In the genomic region with DNA sequence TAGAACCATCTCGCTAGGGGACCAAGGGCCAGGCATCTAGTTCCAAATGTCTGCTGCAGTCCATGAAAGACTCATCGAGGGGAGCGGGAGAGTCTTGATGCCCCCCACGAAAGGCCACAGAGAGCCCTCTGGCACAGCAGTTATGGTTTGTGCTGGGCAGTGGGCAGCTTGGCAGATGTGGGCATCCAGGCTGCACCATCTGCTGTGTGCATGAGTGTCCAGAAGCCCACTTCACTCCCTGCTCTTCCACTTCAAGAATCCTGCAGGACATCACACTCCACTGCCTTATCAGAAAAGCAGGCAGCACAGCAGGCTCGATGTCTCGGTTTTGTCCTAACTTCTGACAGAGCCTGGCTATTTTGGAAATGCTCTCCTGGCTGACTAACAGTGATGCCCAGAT, we compare ENCODE assay signal across 21 mouse cellular contexts. TPM values are rescaled to one million over a fixed set of nuclear protein-coding genes. Genes with fewer than 3 reads are reported as not detected.
DNase-seq lines count a peak whose midpoint lies in the region; ATAC-seq lines count a peak whose summit lies in the region.
"Had no signal": no experiment of that assay in that cellular context is flagged by ENCODE, and none has a peak within 500 bp of the region (broad histone marks: within the 10 kb centered on the region; RNA-seq: fewer than 3 reads in every experiment).

No protein-coding gene starts in this region.

- no peak for ATAC-seq in forebrain, embryonic 11.5 days (replicated peaks; ENCODE audit: low FRiP score)
- no peak for ATAC-seq in forebrain, embryonic 12.5 days (ENCODE audit: low FRiP score)
- ATAC-seq in midbrain, embryonic 11.5 days (ENCODE audit: low FRiP score), result no peak
- ATAC-seq: activated CD4-positive, CD25-positive, alpha-beta regulatory T cell, adult 4 months; CD4-positive, CD25-positive, alpha-beta regulatory T cell, adult 4 months; Patski had no signal

- H3K36me3 ChIP-seq in forebrain, embryonic 11.5 days (ENCODE audit: control insufficient read depth, insufficient read depth, low read length), result no peaks in the 10 kb centered on the region
- H3K36me3 ChIP-seq in forebrain, embryonic 12.5 days (replicated peaks), result no peaks in the 10 kb centered on the region
- no peaks in the 10 kb centered on the region for H3K36me3 ChIP-seq in midbrain, embryonic 10.5 days
- no peaks in the 10 kb centered on the region for H3K36me3 ChIP-seq in midbrain, embryonic 11.5 days (ENCODE audit: control insufficient read depth, insufficient read depth, low read length)
- H3K36me3 ChIP-seq: G1E had no signal

- no peaks in the 10 kb centered on the region for H3K27me3 ChIP-seq in forebrain, embryonic 11.5 days (ENCODE audit: control insufficient read depth, insufficient read depth, low read length)
- no peaks in the 10 kb centered on the region for H3K27me3 ChIP-seq in forebrain, embryonic 12.5 days
- H3K27me3 ChIP-seq in midbrain, embryonic 10.5 days (ENCODE audit: low read depth, poor library complexity, severe bottlenecking), result peaks cover 2% of the 10 kb centered on the region; the same call in 1 of the 2 replicates
- H3K27me3 ChIP-seq in midbrain, embryonic 11.5 days (ENCODE audit: control insufficient read depth, insufficient read depth, low read length), result no peaks in the 10 kb centered on the region

- intact Hi-C loops in left cerebral cortex, postnatal 4 days (cut with DNase I), result loop anchor here (10.0 kb wide), 2 partner anchors 485 to 645 kb away; a partner anchor contains a TSS

- H3K9ac ChIP-seq in forebrain, embryonic 11.5 days (ENCODE audit: low read length), result no peak overlapping the region
- H3K9ac ChIP-seq in forebrain, embryonic 12.5 days, result no peak overlapping the region
- no peak overlapping the region for H3K9ac ChIP-seq in midbrain, embryonic 11.5 days (ENCODE audit: low read length)

- WGBS in forebrain, embryonic 11.5 days, result 83% methylated on average over 6 of the region's 6 CpGs
- 80% methylated on average over 6 of the region's 6 CpGs for WGBS in forebrain, embryonic 12.5 days
- 83% methylated on average over 6 of the region's 6 CpGs for WGBS in midbrain, embryonic 10.5 days
- WGBS in midbrain, embryonic 11.5 days, result 83% methylated on average over 6 of the region's 6 CpGs

- peak; percentile 52 to 74 for DNase-seq in cerebellum, postnatal 10 days
- DNase-seq in cerebellum, postnatal 25 days, result no peak
- DNase-seq in forebrain, embryonic 11.5 days (ENCODE audit: low spot score), result peak; percentile 36
- peak; percentile 52 for DNase-seq in left cerebral cortex, postnatal 4 days
- DNase-seq in left cerebral cortex, adult 9 months (ENCODE audit: low spot score in 2 of 2), result no peak
- no peak for DNase-seq in midbrain, embryonic 10.5 days (ENCODE audit: low spot score)
- DNase-seq in midbrain, embryonic 11.5 days (ENCODE audit: low spot score, missing footprints), result no peak
- DNase-seq: adrenal gland, adult 2 months; adrenal gland, adult 8-10 months; adrenal gland, postnatal 10 days; adrenal gland, postnatal 14 days; adrenal gland, postnatal 25 days; adrenal gland, postnatal 36 days; B cell, adult 2 months; cerebellum, adult 11 months; cerebellum, adult 11-12 months had no signal

- H3K27ac ChIP-seq in forebrain, embryonic 11.5 days (ENCODE audit: low read depth, low read length), result no peak overlapping the region
- H3K27ac ChIP-seq in forebrain, embryonic 12.5 days, result no peak overlapping the region
- 0 out of 2 replicates have a peak overlapping the region, but pooled peaks have one; percentile 6 for H3K27ac ChIP-seq in midbrain, embryonic 10.5 days (replicated peaks)
- no peak overlapping the region for H3K27ac ChIP-seq in midbrain, embryonic 11.5 days (ENCODE audit: low read depth, low read length)

- no peaks in the 10 kb centered on the region for H3K4me1 ChIP-seq in forebrain, embryonic 11.5 days (replicated peaks; ENCODE audit: control insufficient read depth, insufficient read depth, low read length)
- 0 out of 2 replicates have a peak, but pooled peaks cover 3% of the 10 kb centered on the region for H3K4me1 ChIP-seq in forebrain, embryonic 12.5 days
- H3K4me1 ChIP-seq in midbrain, embryonic 10.5 days, result peaks cover 12% of the 10 kb centered on the region; the same call in 1 of the 2 replicates
- H3K4me1 ChIP-seq in midbrain, embryonic 11.5 days (ENCODE audit: control insufficient read depth, insufficient read depth, low read length), result no peaks in the 10 kb centered on the region

- H3K4me3 ChIP-seq in forebrain, embryonic 11.5 days (ENCODE audit: low read depth, low read length), result no peak overlapping the region
- no peak overlapping the region for H3K4me3 ChIP-seq in forebrain, embryonic 12.5 days (replicated peaks)
- H3K4me3 ChIP-seq in midbrain, embryonic 10.5 days, result no peak overlapping the region
- no peak overlapping the region for H3K4me3 ChIP-seq in midbrain, embryonic 11.5 days (ENCODE audit: low read depth, low read length)

- no peak overlapping the region for H3K4me2 ChIP-seq in forebrain, embryonic 11.5 days (ENCODE audit: low read depth, low read length, severe bottlenecking)
- no peak overlapping the region for H3K4me2 ChIP-seq in forebrain, embryonic 12.5 days
- H3K4me2 ChIP-seq in midbrain, embryonic 11.5 days, result no peak overlapping the region

- H3K9me3 ChIP-seq in forebrain, embryonic 11.5 days (ENCODE audit: control insufficient read depth, low read length), result no peaks in the 10 kb centered on the region
- no peaks in the 10 kb centered on the region for H3K9me3 ChIP-seq in forebrain, embryonic 12.5 days
- no peaks in the 10 kb centered on the region for H3K9me3 ChIP-seq in midbrain, embryonic 10.5 days (replicated peaks)
- H3K9me3 ChIP-seq in midbrain, embryonic 11.5 days (ENCODE audit: control insufficient read depth, low read length), result no peaks in the 10 kb centered on the region

RNA-seq across cellular contexts. Expression of a gene that starts 55.9 kb away (rescaled TPM):
- 37.6 and 40.3 TPM in 2 replicates for polyA plus RNA-seq in forebrain, embryonic 11.5 days (2014; fragmentation: Nextera tagmentation; extraction: Ambion mirVana)
- 31.7 and 32.3 TPM in 2 replicates for polyA plus RNA-seq in forebrain, embryonic 12.5 days (2016; fragmentation: Nextera tagmentation; extraction: Ambion mirVana)
- 10 to 100 TPM; 72.3 to 88.7 TPM for total RNA-seq in left cerebral cortex, postnatal 4 days (2021)
- polyA plus RNA-seq in midbrain, embryonic 10.5 days (2016; fragmentation: Nextera tagmentation; extraction: Ambion mirVana), result 22.7 and 23.0 TPM in 2 replicates
- polyA plus RNA-seq in midbrain, embryonic 11.5 days (2014; fragmentation: Nextera tagmentation; extraction: Ambion mirVana), result 40.0 TPM in 2 replicates

Comparison
In these comparisons a context has a peak if more than half of its experiments do, and no peak if none do; other contexts are left out.
1. DNase-seq: peak in cerebellum, postnatal 10 days (2 of 2), forebrain, embryonic 11.5 days (single experiment) and left cerebral cortex, postnatal 4 days (single experiment); none in cerebellum, postnatal 25 days (0 of 2), left cerebral cortex, adult 9 months (0 of 2), midbrain, embryonic 10.5 days (single experiment) and midbrain, embryonic 11.5 days (single experiment).